Mouse (Mus musculus) liver, embryonic 14.5 days (tissue): ENCODE data around the gene Slc30a2. TPM values are rescaled to one million over a fixed set of nuclear protein-coding genes. Genes with fewer than 3 reads are reported as not detected.

Source experiments
- ATAC-seq: fragments of 200-750 bp; cut with Nextera tagmentation; 2 replicates; pipeline ENCODE4 v1.8.0; 2017; ENCODE audit warnings: moderate number of reproducible peaks, mild to moderate bottlenecking, moderate library complexity; ENCODE audit not compliant: insufficient read depth
- DNase-seq, 3 experiments: peaks; one replicate each; pipeline ENCODE4 v3.0.0-alpha.2; 2012 to 2013; ENCODE audit warnings: low read depth in 3 of 3, low spot score in 3 of 3
- H3K27ac ChIP-seq: fragments of 300-500 bp; sonication (generic); 2 replicates; pipeline ENCODE4 v1.5.1; 2014; ENCODE audit warnings: moderate library complexity, mild to moderate bottlenecking, control low read depth, inconsistent platforms
- H3K27me3 ChIP-seq: fragments of 300-500 bp; sonication (generic); 2 replicates; pipeline ENCODE4 v1.6.1; 2014; ENCODE audit warnings: mild to moderate bottlenecking, low read length, moderate library complexity; ENCODE audit not compliant: control insufficient read depth, insufficient read depth
- H3K36me3 ChIP-seq: fragments of 300-500 bp; sonication (generic); replicated peaks from 2 replicates; pipeline ENCODE4 v1.6.1; 2014; ENCODE audit warnings: low read depth; ENCODE audit not compliant: control insufficient read depth, insufficient read depth
- H3K4me1 ChIP-seq, 2 experiments: fragments of 200-500 bp in 1 of 2; fragments of 300-500 bp in 1 of 2; sonication (generic) in 1 of 2; replicated peaks; 2 replicates each; pipeline ENCODE4 v1.6.1; 2012 to 2014; ENCODE audit warnings: antibody characterized with exemption in 1 of 2, inconsistent platforms in 1 of 2, low read length in 1 of 2; ENCODE audit not compliant: control insufficient read depth in 2 of 2, insufficient read depth in 2 of 2
- H3K4me2 ChIP-seq: fragments of 300-500 bp; sonication (generic); 2 replicates; pipeline ENCODE4 v1.6.1; 2014; ENCODE audit warnings: low read depth, mild to moderate bottlenecking, control low read depth, moderate library complexity
- H3K4me3 ChIP-seq, 2 experiments: fragments of 200-500 bp in 1 of 2; fragments of 300-500 bp in 1 of 2; sonication (generic) in 1 of 2; 2 replicates each; pipeline ENCODE4 v1.5.1; 2012 to 2014; ENCODE audit warnings: low read depth in 2 of 2, low read length in 2 of 2, mild to moderate bottlenecking in 2 of 2, control low read depth in 1 of 2, inconsistent platforms in 1 of 2, moderate library complexity in 1 of 2; ENCODE audit not compliant: insufficient read depth in 1 of 2
- H3K9ac ChIP-seq: fragments of 300-500 bp; sonication (generic); replicated peaks from 2 replicates; pipeline ENCODE4 v1.6.1; 2014; ENCODE audit warnings: mild to moderate bottlenecking, control low read depth, moderate library complexity
- H3K9me3 ChIP-seq: fragments of 300-500 bp; sonication (generic); 2 replicates; pipeline ENCODE4 v1.6.1; 2016; ENCODE audit warnings: low read length, mixed read lengths; ENCODE audit not compliant: control insufficient read depth
- CTCF ChIP-seq: IDR thresholded peaks from 2 replicates; pipeline ENCODE4 v1.5.1; 2016; ENCODE audit warnings: antibody characterized with exemption, low read depth, control low read depth
- EP300 ChIP-seq: IDR thresholded peaks from 2 replicates; pipeline ENCODE4 v1.6.1; 2016; ENCODE audit warnings: antibody characterized with exemption, low read depth
- WGBS: fragments of 180-500 bp; shearing (Covaris S2); extraction: QIAGEN DNeasy Blood & Tissue Kit; methylation state at CpG from one replicate; pipeline ENCODE4 v1.1.7; 2014; ENCODE audit not compliant: insufficient replicate concordance; 5-methylcytosine and 5-hydroxymethylcytosine counted together
- polyA plus RNA-seq, 2 experiments: library from polyadenylated mRNA; depleted of rRNA in 1 of 2; stranded (reverse) in 1 of 2; unstranded in 1 of 2; fragments of >200 nt; fragmentation: Nextera tagmentation in 1 of 2; extraction: Ambion mirVana in 1 of 2; gene quantifications; 2 replicates each; pipeline versions ENCODE4 v1.2.1 to v1.2.3; 2012 to 2014

Gene Slc30a2
- polyA plus RNA-seq, 2 experiments = 0.02 TPM; not detected in 1

DNA sequence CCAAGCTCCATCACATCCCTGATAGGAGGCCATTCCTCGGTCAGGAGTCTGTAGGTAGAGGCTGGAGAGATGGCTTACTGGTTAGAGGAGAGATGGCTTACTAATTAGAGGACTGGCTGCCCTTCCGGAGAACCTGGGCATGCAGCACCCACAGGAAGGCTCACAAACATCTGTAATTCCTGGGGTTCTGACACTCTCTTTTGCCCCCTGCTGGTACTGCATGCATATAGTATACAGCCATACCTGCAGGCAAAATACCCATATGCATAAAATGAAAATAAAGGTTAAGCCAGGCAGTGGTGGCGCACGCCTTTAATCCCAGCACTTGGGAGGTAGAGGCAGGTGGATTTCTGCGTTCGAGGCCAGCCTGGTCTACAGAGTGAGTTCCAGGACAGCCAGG, 44.3 kb downstream of the Slc30a2 start:
- TF ChIP-seq CTCF (peak; percentile 36; the same call in 1 of the 2 replicates), EP300 (no peak)

DNA sequence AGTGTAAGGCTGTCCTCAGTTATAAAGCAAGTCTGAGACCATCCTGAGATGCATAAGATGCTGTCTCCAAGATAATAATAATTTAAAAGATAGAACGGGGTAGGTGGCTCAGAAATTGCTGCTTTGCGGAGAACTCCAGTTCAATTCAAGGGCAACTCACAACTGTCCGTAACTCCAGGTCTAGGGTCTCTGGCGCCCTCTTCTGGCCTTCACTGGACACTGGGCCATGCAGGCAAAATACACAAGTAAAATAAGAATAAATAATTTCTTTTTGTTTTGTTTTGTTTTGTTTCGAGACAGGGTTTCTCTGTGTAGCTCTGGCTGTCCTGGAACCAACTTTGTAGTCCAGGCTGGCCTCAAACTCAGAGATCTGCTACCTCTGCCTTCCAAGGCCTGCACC, 45.4 kb downstream of the Slc30a2 start:
- ATAC-seq (no peak), DNase-seq (no peak)
- peak; percentile 79 for TF ChIP-seq CTCF
- no peak for TF ChIP-seq EP300

More for the DNA sequence above, 44.3 kb downstream of the Slc30a2 start:
- Histone ChIP-seq H3K9me3 (no peaks in the 10 kb centered on the region; the same call in 1 of the 2 replicates), H3K4me1 (no peaks in the 10 kb centered on the region), H3K4me2 (no peak overlapping the region), H3K4me3 (no peak overlapping the region), H3K27me3 (no peaks in the 10 kb centered on the region), H3K9ac (no peak overlapping the region), H3K27ac (no peak overlapping the region), H3K36me3 (no peaks in the 10 kb centered on the region)
- no peak for DNase-seq
- 49% methylated on average over 6 of the region's 6 CpGs for WGBS
- ATAC-seq = no peak

DNA sequence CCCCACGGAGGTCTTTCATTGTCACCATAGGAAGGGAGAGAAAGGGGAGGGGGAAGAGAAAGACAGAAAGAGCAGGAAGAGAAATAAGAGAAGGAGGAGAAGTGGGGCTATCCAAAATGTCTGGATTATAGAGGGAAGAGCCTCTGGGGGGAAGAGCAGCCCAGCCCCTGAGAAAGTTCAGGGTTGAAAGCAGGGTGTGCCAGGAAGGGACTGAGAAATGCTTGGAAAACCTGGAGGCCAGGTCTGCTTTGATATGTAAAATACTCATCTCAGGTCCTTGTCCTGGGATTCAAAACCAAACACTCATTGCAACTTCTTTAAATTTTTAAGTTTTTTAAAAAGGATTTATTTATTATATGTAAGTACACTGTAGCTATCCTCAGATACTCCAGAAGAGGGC, 48.7 kb downstream of the Slc30a2 start:
- ATAC-seq (no peak), DNase-seq (no peak)
- Histone ChIP-seq H3K27me3 (no peaks in the 10 kb centered on the region), H3K27ac (no peak overlapping the region), H3K9me3 (no peaks in the 10 kb centered on the region; the same call in 1 of the 2 replicates), H3K4me2 (no peak overlapping the region), H3K4me3 (no peak overlapping the region), H3K9ac (no peak overlapping the region), H3K36me3 (no peaks in the 10 kb centered on the region), H3K4me1 (peaks cover 3 to 6% of the 10 kb centered on the region in 2 experiments; a peak in 2 of 4 replicates)
- 83% methylated on average over 1 of the region's 1 CpGs for WGBS
- no peak for TF ChIP-seq CTCF
- no peak for TF ChIP-seq EP300

More for the DNA sequence above, 45.4 kb downstream of the Slc30a2 start:
- no peaks in the 10 kb centered on the region for H3K27me3 ChIP-seq
- no peak overlapping the region for H3K9ac ChIP-seq
- 14% methylated on average over 5 of the region's 5 CpGs for WGBS
- 0 out of 4 replicates have a peak, but pooled peaks cover 0 to 2% of the 10 kb centered on the region in 2 experiments for H3K4me1 ChIP-seq
- H3K4me2 ChIP-seq = no peak overlapping the region
- no peaks in the 10 kb centered on the region for H3K36me3 ChIP-seq
- H3K27ac ChIP-seq = no peak overlapping the region
- no peaks in the 10 kb centered on the region; the same call in 1 of the 2 replicates for H3K9me3 ChIP-seq
- no peak overlapping the region for H3K4me3 ChIP-seq

DNA sequence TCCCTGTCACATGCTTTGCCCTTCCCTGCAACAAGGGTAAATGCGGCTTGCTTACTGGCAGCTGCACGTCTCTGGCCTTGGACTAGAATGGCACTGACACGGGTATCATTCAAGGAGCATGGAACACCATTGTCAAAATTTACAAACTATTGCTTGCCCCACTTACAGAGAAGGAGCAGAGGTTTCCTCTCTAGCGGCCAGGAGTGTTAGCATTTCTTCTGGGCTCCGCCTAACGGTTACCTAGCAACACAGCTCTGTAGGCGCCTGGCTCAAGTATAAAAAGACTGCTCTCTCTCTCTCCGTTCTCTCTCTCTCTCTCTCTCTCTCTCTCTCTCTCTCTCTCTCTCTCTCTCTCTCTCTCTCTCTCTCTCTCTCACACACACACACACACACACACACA, 49.6 kb downstream of the Slc30a2 start:
- DNase-seq = no peak
- Histone ChIP-seq H3K9ac (no peak overlapping the region), H3K4me3 (no peak overlapping the region), H3K36me3 (no peaks in the 10 kb centered on the region), H3K9me3 (no peaks in the 10 kb centered on the region; the same call in 1 of the 2 replicates), H3K4me2 (no peak overlapping the region), H3K27me3 (no peaks in the 10 kb centered on the region), H3K27ac (no peak overlapping the region), H3K4me1 (peaks cover 3 to 7% of the 10 kb centered on the region in 2 experiments; a peak in 2 of 4 replicates)
- no peak for ATAC-seq
- WGBS = 27% methylated on average over 8 of the region's 8 CpGs
- TF ChIP-seq CTCF (no peak), EP300 (no peak)

DNA sequence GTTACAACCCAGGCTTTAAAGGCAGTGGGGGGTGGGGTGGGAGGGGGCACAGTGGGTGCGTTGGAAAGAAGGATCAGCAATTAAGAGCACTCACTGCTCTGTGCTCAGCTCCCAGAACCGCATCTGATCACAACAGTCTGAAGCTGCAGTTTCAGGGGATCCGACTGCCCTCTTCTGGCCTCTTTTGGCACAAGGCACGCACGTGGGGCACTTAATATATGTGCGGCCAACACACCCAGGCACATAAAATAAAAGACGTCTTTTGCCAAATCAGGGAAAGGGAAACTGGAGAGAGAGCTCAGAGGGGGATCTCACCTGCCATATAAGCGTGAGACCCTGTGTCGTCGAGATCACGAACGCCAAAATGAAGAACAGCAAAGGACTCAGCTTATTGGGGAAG, 50.0 kb downstream of the Slc30a2 start:
- DNase-seq = no peak
- Histone ChIP-seq H3K9ac (no peak overlapping the region), H3K9me3 (no peaks in the 10 kb centered on the region; the same call in 1 of the 2 replicates), H3K36me3 (no peaks in the 10 kb centered on the region), H3K4me1 (peaks cover 3 to 9% of the 10 kb centered on the region in 2 experiments; a peak in 2 of 4 replicates), H3K27me3 (no peaks in the 10 kb centered on the region), H3K4me3 (no peak overlapping the region), H3K4me2 (no peak overlapping the region), H3K27ac (no peak overlapping the region)
- WGBS = 25% methylated on average over 12 of the region's 12 CpGs
- TF ChIP-seq EP300 (no peak), CTCF (peak; percentile 39)
- no peak for ATAC-seq
